Mouse (Mus musculus): ENCODE data around the gene Psmc3ip. TPM values are rescaled to one million over a fixed set of nuclear protein-coding genes. Genes with fewer than 3 reads are reported as not detected.

The Psmc3ip gene
- polyA plus RNA-seq, 1 experiment from 2014 or later, result 36.4 TPM

DNA sequence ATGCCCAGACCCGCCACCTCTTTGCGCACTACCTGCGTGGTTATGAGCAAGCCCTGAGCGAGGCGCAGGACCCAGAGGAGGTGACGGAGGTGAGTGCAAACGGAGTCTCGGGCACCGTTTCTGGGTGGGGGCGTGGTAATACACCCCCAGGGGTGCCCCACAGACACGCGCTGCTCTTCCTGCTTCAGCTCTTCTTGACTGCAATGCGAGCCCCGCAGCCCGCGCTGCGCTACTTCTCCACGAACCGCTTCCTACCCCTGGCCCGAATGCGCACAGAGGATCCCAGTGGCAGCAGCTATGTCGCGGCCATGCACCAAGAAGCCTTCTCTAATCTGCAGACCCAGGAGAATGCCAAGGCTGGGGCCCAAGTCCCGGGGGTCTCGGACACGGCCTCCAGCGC, 15.5 kb downstream of the Psmc3ip start:
- H3K4me3 ChIP-seq (ENCODE audit: low read depth, low read length), result no peak overlapping the region
- H3K27ac ChIP-seq (ENCODE audit: low read length), result no peak overlapping the region
- no peak overlapping the region for H3K4me2 ChIP-seq (replicated peaks; ENCODE audit: low read depth, low read length)
- no peaks in the 10 kb centered on the region for H3K36me3 ChIP-seq (ENCODE audit: control insufficient read depth, insufficient read depth, low read length)
- WGBS, result 5% methylated on average over 27 of the region's 27 CpGs
- no peaks in the 10 kb centered on the region for H3K9me3 ChIP-seq (ENCODE audit: control insufficient read depth, low read depth, low read length)
- H3K9ac ChIP-seq (replicated peaks; ENCODE audit: low read depth, low read length), result no peak overlapping the region
- H3K27me3 ChIP-seq (ENCODE audit: control insufficient read depth, insufficient read depth, low read length), result peaks cover 27% of the 10 kb centered on the region
- ATAC-seq (ENCODE audit: insufficient number of reproducible peaks, insufficient read depth, low FRiP score, low read depth), result no peak
- peaks cover 18% of the 10 kb centered on the region for H3K4me1 ChIP-seq (ENCODE audit: control insufficient read depth, insufficient read depth, low read length)

DNA sequence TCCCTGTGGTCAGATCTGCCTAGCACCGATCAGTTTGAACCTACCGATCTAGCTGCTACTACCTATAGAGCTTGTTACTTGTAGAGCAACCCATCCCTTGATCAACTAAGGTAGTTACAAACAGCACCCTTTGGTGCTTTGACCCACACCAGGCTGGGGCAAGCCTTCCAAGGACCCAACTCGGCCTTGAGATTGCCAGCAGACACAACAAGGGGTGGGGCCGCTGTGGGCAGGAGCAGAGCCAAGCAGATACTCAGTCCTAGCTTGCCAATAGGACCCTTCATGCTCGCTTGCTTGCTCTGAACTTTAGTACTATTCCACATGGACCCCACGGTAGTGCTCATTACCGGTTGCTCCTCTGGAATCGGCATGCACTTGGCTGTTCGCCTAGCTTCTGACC, 17.1 kb downstream of the Psmc3ip start, which contains the start of gene Hsd17b1:
Gene Hsd17b1, plus strand, starts transcription at position 291 of the 400 bp plus-strand sequence.
- no peak within 1 kb of the TSS for H3K4me2 ChIP-seq (replicated peaks; ENCODE audit: low read depth, low read length)
- 71% methylated on average over 9 of the region's 9 CpGs for WGBS

DNA sequence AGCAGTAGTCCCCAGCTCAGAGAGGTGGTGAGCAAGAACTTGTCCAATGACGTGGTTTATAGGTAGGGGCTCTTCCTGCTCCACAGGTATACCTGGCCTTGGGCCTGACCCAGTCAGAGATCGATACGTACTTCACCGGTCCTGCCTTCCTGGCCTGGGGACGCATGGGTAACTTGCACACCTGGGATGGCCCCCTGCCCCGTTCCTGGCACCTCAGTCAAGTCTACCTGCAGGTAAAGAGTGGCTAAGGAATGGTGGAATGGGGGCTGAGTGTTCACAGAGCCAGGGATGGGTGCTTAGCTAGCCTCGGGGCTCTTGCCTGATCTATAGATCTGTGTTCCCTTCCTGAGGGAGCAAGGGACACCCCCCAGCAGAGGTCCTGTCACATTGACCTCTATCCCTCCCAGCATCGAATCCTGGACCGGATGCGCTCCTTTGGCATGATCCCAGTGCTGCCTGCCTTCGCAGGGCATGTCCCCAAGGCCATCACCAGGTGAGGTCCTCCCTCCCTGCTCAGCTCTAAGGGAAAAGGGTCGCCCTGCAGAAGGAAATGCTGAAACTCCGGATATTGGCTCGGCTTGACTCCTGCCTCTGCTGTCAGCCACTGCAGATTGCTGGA, 23.3 kb downstream of the Psmc3ip start:
- peaks cover 2% of the 10 kb centered on the region; the same call in 1 of the 2 replicates for H3K4me1 ChIP-seq (ENCODE audit: control insufficient read depth, insufficient read depth, low read length)
- no peak for ATAC-seq (ENCODE audit: insufficient number of reproducible peaks, insufficient read depth, low FRiP score, low read depth)
- no peak overlapping the region for H3K9ac ChIP-seq (replicated peaks; ENCODE audit: low read depth, low read length)
- WGBS, result 72% methylated on average over 14 of the region's 14 CpGs
- no peaks in the 10 kb centered on the region for H3K27me3 ChIP-seq (ENCODE audit: control insufficient read depth, insufficient read depth, low read length)
- H3K36me3 ChIP-seq (ENCODE audit: control insufficient read depth, insufficient read depth, low read length), result no peaks in the 10 kb centered on the region
- no peaks in the 10 kb centered on the region for H3K9me3 ChIP-seq (ENCODE audit: control insufficient read depth, low read depth, low read length)
- H3K4me3 ChIP-seq (ENCODE audit: low read depth, low read length), result no peak overlapping the region
- H3K27ac ChIP-seq (ENCODE audit: low read length), result no peak overlapping the region
- no peak overlapping the region for H3K4me2 ChIP-seq (replicated peaks; ENCODE audit: low read depth, low read length)

More for the DNA sequence above, 17.1 kb downstream of the Psmc3ip start, which contains the start of gene Hsd17b1:
- H3K27ac ChIP-seq (ENCODE audit: low read length), result no peak within 1 kb of the TSS
- H3K27me3 ChIP-seq (ENCODE audit: control insufficient read depth, insufficient read depth, low read length), result peaks cover 27% of the 10 kb centered on the region
- H3K9ac ChIP-seq (replicated peaks; ENCODE audit: low read depth, low read length), result no peak within 1 kb of the TSS
- no peaks in the 10 kb centered on the region for H3K9me3 ChIP-seq (ENCODE audit: control insufficient read depth, low read depth, low read length)
- H3K4me1 ChIP-seq (ENCODE audit: control insufficient read depth, insufficient read depth, low read length), result peaks cover 13% of the 10 kb centered on the region; the same call in 1 of the 2 replicates
- no peaks in the 10 kb centered on the region for H3K36me3 ChIP-seq (ENCODE audit: control insufficient read depth, insufficient read depth, low read length)
- no peak within 1 kb of the TSS for H3K4me3 ChIP-seq (ENCODE audit: low read depth, low read length)
- ATAC-seq (ENCODE audit: insufficient number of reproducible peaks, insufficient read depth, low FRiP score, low read depth), result no peak

DNA sequence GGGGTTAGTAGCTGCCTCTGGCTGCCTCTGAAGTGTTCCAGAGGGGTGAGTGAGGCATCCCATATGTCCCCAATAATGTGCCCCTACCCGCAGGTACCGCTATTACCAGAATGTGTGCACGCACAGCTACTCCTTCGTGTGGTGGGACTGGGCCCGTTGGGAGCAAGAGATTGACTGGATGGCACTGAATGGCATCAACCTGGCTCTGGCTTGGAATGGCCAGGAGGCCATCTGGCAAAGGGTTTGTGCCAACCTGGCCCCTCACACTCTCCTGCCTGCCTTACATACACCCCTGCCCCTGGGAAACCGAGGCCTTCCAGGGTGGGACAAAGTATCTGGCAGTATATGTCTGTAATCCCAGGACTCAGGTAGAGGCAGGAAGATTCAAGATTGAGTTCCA, 24.2 kb downstream of the Psmc3ip start:
- WGBS, result 73% methylated on average over 6 of the region's 6 CpGs
- Histone ChIP-seq H3K4me1 (ENCODE audit: control insufficient read depth, insufficient read depth, low read length) (peaks cover 5% of the 10 kb centered on the region; the same call in 1 of the 2 replicates), H3K27me3 (ENCODE audit: control insufficient read depth, insufficient read depth, low read length) (no peaks in the 10 kb centered on the region), H3K4me2 (replicated peaks; ENCODE audit: low read depth, low read length) (no peak overlapping the region), H3K27ac (ENCODE audit: low read length) (no peak overlapping the region), H3K9ac (replicated peaks; ENCODE audit: low read depth, low read length) (no peak overlapping the region), H3K4me3 (ENCODE audit: low read depth, low read length) (no peak overlapping the region), H3K36me3 (ENCODE audit: control insufficient read depth, insufficient read depth, low read length) (no peaks in the 10 kb centered on the region), H3K9me3 (ENCODE audit: control insufficient read depth, low read depth, low read length) (no peaks in the 10 kb centered on the region)
- ATAC-seq (ENCODE audit: insufficient number of reproducible peaks, insufficient read depth, low FRiP score, low read depth), result no peak

DNA sequence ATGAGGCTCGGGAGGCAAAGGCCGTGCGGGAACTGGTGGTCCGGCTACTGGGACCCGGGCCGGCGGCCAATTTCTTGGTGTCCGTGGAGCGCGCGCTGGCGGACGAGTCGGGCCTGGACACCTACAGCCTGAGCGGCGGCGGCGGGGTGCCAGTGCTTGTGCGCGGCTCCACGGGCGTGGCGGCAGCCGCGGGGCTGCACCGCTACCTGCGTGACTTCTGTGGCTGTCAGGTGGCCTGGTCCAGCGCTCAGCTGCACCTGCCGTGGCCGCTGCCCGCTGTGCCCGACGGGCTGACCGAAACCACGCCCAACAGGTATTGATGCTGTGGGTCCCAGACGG, 25.1 kb downstream of the Psmc3ip start:
- H3K9ac ChIP-seq (replicated peaks; ENCODE audit: low read depth, low read length), result peak overlapping the region; percentile 54
- H3K27ac ChIP-seq (ENCODE audit: low read length), result no peak overlapping the region
- peak; percentile 34 for ATAC-seq (ENCODE audit: insufficient number of reproducible peaks, insufficient read depth, low FRiP score, low read depth)
- peak overlapping the region; percentile 70 for H3K4me2 ChIP-seq (replicated peaks; ENCODE audit: low read depth, low read length)
- no peaks in the 10 kb centered on the region for H3K27me3 ChIP-seq (ENCODE audit: control insufficient read depth, insufficient read depth, low read length)
- H3K4me3 ChIP-seq (ENCODE audit: low read depth, low read length), result peak overlapping the region; percentile 55
- WGBS, result under 1% methylated on average over 36 of the region's 36 CpGs
- no peaks in the 10 kb centered on the region for H3K36me3 ChIP-seq (ENCODE audit: control insufficient read depth, insufficient read depth, low read length)
- no peaks in the 10 kb centered on the region for H3K9me3 ChIP-seq (ENCODE audit: control insufficient read depth, low read depth, low read length)
- H3K4me1 ChIP-seq (ENCODE audit: control insufficient read depth, insufficient read depth, low read length), result peaks cover 5% of the 10 kb centered on the region; the same call in 1 of the 2 replicates

DNA sequence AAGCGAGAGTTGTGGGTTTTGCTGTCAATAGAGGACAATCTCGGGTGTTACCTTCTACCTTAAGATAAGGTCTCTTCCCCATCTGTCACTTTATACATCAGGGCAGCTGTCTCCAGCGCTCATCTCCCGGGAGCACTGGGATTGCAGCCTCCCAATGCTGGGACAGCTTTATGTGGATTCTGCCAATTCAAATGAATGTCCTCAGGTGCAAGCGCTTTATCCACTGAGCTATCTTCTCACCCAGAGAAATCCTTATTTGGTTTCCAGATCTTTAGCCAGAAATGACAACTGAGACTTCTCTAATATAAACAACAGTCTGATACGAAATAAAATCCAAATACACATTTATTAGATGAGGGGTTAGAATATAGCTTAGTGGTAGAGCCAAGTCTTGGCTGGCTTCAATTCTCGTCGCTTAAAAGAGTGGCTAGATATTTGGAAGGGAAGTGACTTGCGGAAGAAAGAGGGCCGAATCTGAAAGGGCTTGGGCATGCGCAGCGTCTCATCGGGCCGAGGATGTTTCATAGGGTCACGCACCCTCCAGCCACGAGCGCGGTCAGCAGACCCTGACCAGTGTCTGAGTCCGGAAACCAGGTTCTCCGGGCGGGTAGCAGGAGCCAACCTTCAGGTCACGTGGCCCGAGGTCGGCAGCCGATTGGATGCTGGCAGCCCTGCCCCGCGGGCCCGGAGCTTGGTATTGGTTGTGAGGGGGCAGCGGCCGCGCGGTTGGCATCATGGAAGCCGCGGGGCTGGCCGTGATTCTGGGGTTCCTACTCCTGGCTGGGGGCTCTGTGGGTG, 25.6 kb downstream of the Psmc3ip start, which contains the start of gene Naglu:
Gene Naglu, plus strand, starts transcription at position 622 of the 798 bp plus-strand sequence.
- no peaks in the 10 kb centered on the region for H3K36me3 ChIP-seq (ENCODE audit: control insufficient read depth, insufficient read depth, low read length)
- WGBS, result 6% methylated on average over 35 of the region's 35 CpGs
- peaks cover 5% of the 10 kb centered on the region; the same call in 1 of the 2 replicates for H3K4me1 ChIP-seq (ENCODE audit: control insufficient read depth, insufficient read depth, low read length)
- H3K27ac ChIP-seq (ENCODE audit: low read length), result no peak within 1 kb of the TSS
- no peaks in the 10 kb centered on the region for H3K27me3 ChIP-seq (ENCODE audit: control insufficient read depth, insufficient read depth, low read length)
- peak within 1 kb of the TSS; percentile 55 for H3K4me3 ChIP-seq (ENCODE audit: low read depth, low read length)
- peak; percentile 84 for ATAC-seq (ENCODE audit: insufficient number of reproducible peaks, insufficient read depth, low FRiP score, low read depth)
- peak within 1 kb of the TSS; percentile 70 for H3K4me2 ChIP-seq (replicated peaks; ENCODE audit: low read depth, low read length)
- H3K9me3 ChIP-seq (ENCODE audit: control insufficient read depth, low read depth, low read length), result no peaks in the 10 kb centered on the region
- H3K9ac ChIP-seq (replicated peaks; ENCODE audit: low read depth, low read length), result peak within 1 kb of the TSS; percentile 54

DNA sequence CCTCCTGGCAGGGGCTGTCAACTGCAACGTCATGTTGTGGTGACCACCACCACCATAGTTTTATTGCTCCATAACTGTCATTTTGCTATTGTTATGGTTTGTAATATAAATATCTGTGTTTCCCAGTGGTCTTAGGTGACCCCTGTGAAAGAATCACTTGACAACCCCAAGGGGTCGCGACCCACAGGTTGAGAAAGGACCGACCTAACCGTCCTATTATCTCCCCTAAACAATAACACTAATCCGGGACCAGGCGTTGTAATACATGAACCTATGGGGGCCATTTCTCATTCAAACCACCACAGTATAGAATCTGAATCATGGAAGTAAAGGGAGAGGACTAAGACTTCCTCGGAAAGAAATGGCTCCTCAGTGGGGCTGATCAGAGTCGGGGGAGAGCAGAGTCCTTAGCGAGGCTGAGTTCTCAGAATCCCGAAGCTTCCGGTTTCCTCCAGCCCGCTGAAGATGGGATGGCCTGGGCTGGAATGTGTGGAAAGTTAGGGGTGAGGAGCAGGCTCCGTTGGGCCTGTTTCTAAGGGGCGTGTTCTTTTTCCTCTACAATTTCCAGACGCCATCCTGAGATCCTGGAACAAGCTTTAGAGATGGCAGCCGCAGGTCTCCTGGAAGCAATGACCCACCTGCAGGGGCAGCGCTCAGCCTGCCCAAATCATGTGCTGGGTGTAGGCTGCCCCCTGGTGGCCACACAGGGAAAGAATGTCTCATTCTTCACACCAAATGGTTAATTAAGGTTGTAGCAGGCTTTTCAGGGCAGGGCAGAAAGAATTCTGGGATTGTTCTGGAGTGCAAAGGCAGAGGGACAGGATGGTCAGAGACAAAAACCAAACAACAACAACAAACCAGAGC, 28.5 kb downstream of the Psmc3ip start:
- H3K9me3 ChIP-seq (ENCODE audit: control insufficient read depth, low read depth, low read length), result no peaks in the 10 kb centered on the region
- 0 out of 2 replicates have a peak, but pooled peaks cover 2% of the 10 kb centered on the region for H3K36me3 ChIP-seq (ENCODE audit: control insufficient read depth, insufficient read depth, low read length)
- ATAC-seq (ENCODE audit: insufficient number of reproducible peaks, insufficient read depth, low FRiP score, low read depth), result no peak
- no peak overlapping the region for H3K4me3 ChIP-seq (ENCODE audit: low read depth, low read length)
- 17% methylated on average over 18 of the region's 18 CpGs for WGBS
- H3K27me3 ChIP-seq (ENCODE audit: control insufficient read depth, insufficient read depth, low read length), result no peaks in the 10 kb centered on the region
- H3K9ac ChIP-seq (replicated peaks; ENCODE audit: low read depth, low read length), result no peak overlapping the region
- H3K4me1 ChIP-seq (ENCODE audit: control insufficient read depth, insufficient read depth, low read length), result peaks cover 26% of the 10 kb centered on the region
- peak overlapping the region; percentile 47 for H3K4me2 ChIP-seq (replicated peaks; ENCODE audit: low read depth, low read length)
- peak overlapping the region; percentile 69; the same call in 1 of the 2 replicates for H3K27ac ChIP-seq (ENCODE audit: low read length)

DNA sequence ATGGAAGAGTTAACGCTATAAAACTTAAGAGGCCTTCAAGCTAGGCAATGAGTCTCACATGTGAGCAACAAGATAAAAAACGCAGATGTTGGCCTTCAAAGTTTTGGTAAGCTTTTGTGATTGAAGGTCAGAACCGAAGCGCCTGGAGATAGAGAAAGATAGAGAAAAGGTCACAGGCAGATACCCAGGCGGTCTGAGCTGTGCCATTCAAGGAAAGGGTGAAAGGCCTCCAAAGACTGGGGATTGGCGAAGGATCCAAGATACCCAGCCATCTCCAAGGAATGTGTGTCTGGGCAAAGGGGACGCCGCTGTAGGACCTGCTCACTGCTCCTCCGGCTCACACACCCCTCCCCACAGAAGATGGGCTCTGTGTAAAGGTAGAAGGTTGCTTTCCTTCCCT, 30.2 kb downstream of the Psmc3ip start:
- no peak overlapping the region for H3K27ac ChIP-seq (ENCODE audit: low read length)
- no peak for ATAC-seq (ENCODE audit: insufficient number of reproducible peaks, insufficient read depth, low FRiP score, low read depth)
- H3K36me3 ChIP-seq (ENCODE audit: control insufficient read depth, insufficient read depth, low read length), result 0 out of 2 replicates have a peak, but pooled peaks cover 2% of the 10 kb centered on the region
- H3K4me2 ChIP-seq (replicated peaks; ENCODE audit: low read depth, low read length), result no peak overlapping the region
- no peaks in the 10 kb centered on the region for H3K9me3 ChIP-seq (ENCODE audit: control insufficient read depth, low read depth, low read length)
- H3K27me3 ChIP-seq (ENCODE audit: control insufficient read depth, insufficient read depth, low read length), result no peaks in the 10 kb centered on the region
- no peak overlapping the region for H3K9ac ChIP-seq (replicated peaks; ENCODE audit: low read depth, low read length)
- no peak overlapping the region for H3K4me3 ChIP-seq (ENCODE audit: low read depth, low read length)
- WGBS, result 92% methylated on average over 9 of the region's 9 CpGs
- peaks cover 36% of the 10 kb centered on the region for H3K4me1 ChIP-seq (ENCODE audit: control insufficient read depth, insufficient read depth, low read length)
